Mouse (Mus musculus): ENCODE results near the gene Cops9. TPM values are rescaled to one million over a fixed set of nuclear protein-coding genes. Genes with fewer than 3 reads are reported as not detected.

Gene Cops9
- polyA plus RNA-seq, 1 experiment, result 258 TPM

GRCm38 (mm10) chr1:92618360-92618759 is 23.4 kb downstream of the Cops9 start:
- H3K4me3 ChIP-seq (ENCODE audit: control insufficient read depth, low read depth, low read length), result no peak overlapping the region
- TF ChIP-seq CTCF (IDR thresholded peaks at IDR 0.05; ENCODE audit: control insufficient read depth, insufficient read depth, insufficient replicate concordance, low read depth, low read length), result no peak
- no peak for TF ChIP-seq POLR2A (IDR thresholded peaks at IDR 0.05; ENCODE audit: control insufficient read depth, low read depth, low read length)
- no peaks in the 10 kb centered on the region for H3K36me3 ChIP-seq (ENCODE audit: control insufficient read depth, insufficient read depth, low read length)
- no peaks in the 10 kb centered on the region for H3K27me3 ChIP-seq (ENCODE audit: control insufficient read depth, insufficient read depth, low read length)
- no peaks in the 10 kb centered on the region; the same call in 1 of the 2 replicates for H3K4me1 ChIP-seq (ENCODE audit: control insufficient read depth, insufficient read depth, low read length)
- no peak overlapping the region for H3K27ac ChIP-seq (ENCODE audit: control insufficient read depth, insufficient read depth, low read depth, low read length)

GRCm38 (mm10) chr1:92617488-92617887 is 24.3 kb downstream of the Cops9 start, which contains the start of gene Olfr12:
Gene Olfr12, plus strand, starts transcription at chr1:92617788.
- Histone ChIP-seq H3K4me1 (ENCODE audit: control insufficient read depth, insufficient read depth, low read length) (no peaks in the 10 kb centered on the region; the same call in 1 of the 2 replicates), H3K27me3 (ENCODE audit: control insufficient read depth, insufficient read depth, low read length) (no peaks in the 10 kb centered on the region), H3K4me3 (ENCODE audit: control insufficient read depth, low read depth, low read length) (no peak within 1 kb of the TSS), H3K27ac (ENCODE audit: control insufficient read depth, insufficient read depth, low read depth, low read length) (no peak within 1 kb of the TSS), H3K36me3 (ENCODE audit: control insufficient read depth, insufficient read depth, low read length) (no peaks in the 10 kb centered on the region)
- TF ChIP-seq POLR2A (IDR thresholded peaks at IDR 0.05; ENCODE audit: control insufficient read depth, low read depth, low read length) (no peak), CTCF (IDR thresholded peaks at IDR 0.05; ENCODE audit: control insufficient read depth, insufficient read depth, insufficient replicate concordance, low read depth, low read length) (no peak)

GRCm38 (mm10) chr1:92616046-92616445 is 25.7 kb downstream of the Cops9 start:
- Histone ChIP-seq H3K27ac (ENCODE audit: control insufficient read depth, insufficient read depth, low read depth, low read length) (no peak overlapping the region), H3K4me1 (ENCODE audit: control insufficient read depth, insufficient read depth, low read length) (no peaks in the 10 kb centered on the region; the same call in 1 of the 2 replicates), H3K4me3 (ENCODE audit: control insufficient read depth, low read depth, low read length) (no peak overlapping the region), H3K27me3 (ENCODE audit: control insufficient read depth, insufficient read depth, low read length) (no peaks in the 10 kb centered on the region), H3K36me3 (ENCODE audit: control insufficient read depth, insufficient read depth, low read length) (no peaks in the 10 kb centered on the region)
- no peak for TF ChIP-seq CTCF (IDR thresholded peaks at IDR 0.05; ENCODE audit: control insufficient read depth, insufficient read depth, insufficient replicate concordance, low read depth, low read length)
- no peak for TF ChIP-seq POLR2A (IDR thresholded peaks at IDR 0.05; ENCODE audit: control insufficient read depth, low read depth, low read length)

- Histone ChIP-seq H3K27ac (ENCODE audit: control insufficient read depth, insufficient read depth, low read depth, low read length) (no peak overlapping the region), H3K4me3 (ENCODE audit: control insufficient read depth, low read depth, low read length) (no peak overlapping the region), H3K4me1 (ENCODE audit: control insufficient read depth, insufficient read depth, low read length) (no peaks in the 10 kb centered on the region; the same call in 1 of the 2 replicates)
Observed at GRCm38 (mm10) chr1:92614516-92614915, 27.3 kb downstream of the Cops9 start.

GRCm38 (mm10) chr1:92613175-92613574 is 28.6 kb downstream of the Cops9 start:
- TF ChIP-seq CTCF (IDR thresholded peaks at IDR 0.05; ENCODE audit: control insufficient read depth, insufficient read depth, insufficient replicate concordance, low read depth, low read length) (no peak), POLR2A (IDR thresholded peaks at IDR 0.05; ENCODE audit: control insufficient read depth, low read depth, low read length) (no peak)
- Histone ChIP-seq H3K27me3 (ENCODE audit: control insufficient read depth, insufficient read depth, low read length) (no peaks in the 10 kb centered on the region), H3K27ac (ENCODE audit: control insufficient read depth, insufficient read depth, low read depth, low read length) (no peak overlapping the region), H3K4me3 (ENCODE audit: control insufficient read depth, low read depth, low read length) (no peak overlapping the region), H3K4me1 (ENCODE audit: control insufficient read depth, insufficient read depth, low read length) (no peaks in the 10 kb centered on the region; the same call in 1 of the 2 replicates), H3K36me3 (ENCODE audit: control insufficient read depth, insufficient read depth, low read length) (no peaks in the 10 kb centered on the region)

More at GRCm38 (mm10) chr1:92614516-92614915, 27.3 kb downstream of the Cops9 start:
- H3K27me3 ChIP-seq (ENCODE audit: control insufficient read depth, insufficient read depth, low read length), result no peaks in the 10 kb centered on the region
- TF ChIP-seq POLR2A (IDR thresholded peaks at IDR 0.05; ENCODE audit: control insufficient read depth, low read depth, low read length) (no peak), CTCF (IDR thresholded peaks at IDR 0.05; ENCODE audit: control insufficient read depth, insufficient read depth, insufficient replicate concordance, low read depth, low read length) (no peak; the same call in 1 of the 2 replicates)
- no peaks in the 10 kb centered on the region for H3K36me3 ChIP-seq (ENCODE audit: control insufficient read depth, insufficient read depth, low read length)

GRCm38 (mm10) chr1:92611008-92611407 is 30.8 kb downstream of the Cops9 start:
- peak; percentile 69; the same call in 1 of the 2 replicates for TF ChIP-seq CTCF (IDR thresholded peaks at IDR 0.05; ENCODE audit: control insufficient read depth, insufficient read depth, insufficient replicate concordance, low read depth, low read length)
- TF ChIP-seq POLR2A (IDR thresholded peaks at IDR 0.05; ENCODE audit: control insufficient read depth, low read depth, low read length), result no peak
- H3K27ac ChIP-seq (ENCODE audit: control insufficient read depth, insufficient read depth, low read depth, low read length), result no peak overlapping the region
- no peak overlapping the region for H3K4me3 ChIP-seq (ENCODE audit: control insufficient read depth, low read depth, low read length)
- H3K4me1 ChIP-seq (ENCODE audit: control insufficient read depth, insufficient read depth, low read length), result no peaks in the 10 kb centered on the region
- no peaks in the 10 kb centered on the region for H3K36me3 ChIP-seq (ENCODE audit: control insufficient read depth, insufficient read depth, low read length)
- no peaks in the 10 kb centered on the region for H3K27me3 ChIP-seq (ENCODE audit: control insufficient read depth, insufficient read depth, low read length)

GRCm38 (mm10) chr1:92607711-92608110 is 34.1 kb downstream of the Cops9 start:
- H3K4me3 ChIP-seq (ENCODE audit: control insufficient read depth, low read depth, low read length), result no peak overlapping the region
- H3K36me3 ChIP-seq (ENCODE audit: control insufficient read depth, insufficient read depth, low read length), result no peaks in the 10 kb centered on the region
- no peaks in the 10 kb centered on the region for H3K27me3 ChIP-seq (ENCODE audit: control insufficient read depth, insufficient read depth, low read length)
- TF ChIP-seq POLR2A (IDR thresholded peaks at IDR 0.05; ENCODE audit: control insufficient read depth, low read depth, low read length) (no peak), CTCF (IDR thresholded peaks at IDR 0.05; ENCODE audit: control insufficient read depth, insufficient read depth, insufficient replicate concordance, low read depth, low read length) (no peak)
- no peaks in the 10 kb centered on the region for H3K4me1 ChIP-seq (ENCODE audit: control insufficient read depth, insufficient read depth, low read length)
- H3K27ac ChIP-seq (ENCODE audit: control insufficient read depth, insufficient read depth, low read depth, low read length), result no peak overlapping the region
